Mouse (Mus musculus) right cerebral cortex, postnatal 25 days (tissue): ENCODE measurements at regions not wholly inside any gene's neighbourhood (a gene's known extent, or its start where the extent isn't known, plus 50 kb on each side); places are given as distances from the start of the nearest gene placed in this dataset.

Experiments
- DNase-seq: peaks from one replicate; pipeline ENCODE4 v3.0.0; 2022

DNA sequence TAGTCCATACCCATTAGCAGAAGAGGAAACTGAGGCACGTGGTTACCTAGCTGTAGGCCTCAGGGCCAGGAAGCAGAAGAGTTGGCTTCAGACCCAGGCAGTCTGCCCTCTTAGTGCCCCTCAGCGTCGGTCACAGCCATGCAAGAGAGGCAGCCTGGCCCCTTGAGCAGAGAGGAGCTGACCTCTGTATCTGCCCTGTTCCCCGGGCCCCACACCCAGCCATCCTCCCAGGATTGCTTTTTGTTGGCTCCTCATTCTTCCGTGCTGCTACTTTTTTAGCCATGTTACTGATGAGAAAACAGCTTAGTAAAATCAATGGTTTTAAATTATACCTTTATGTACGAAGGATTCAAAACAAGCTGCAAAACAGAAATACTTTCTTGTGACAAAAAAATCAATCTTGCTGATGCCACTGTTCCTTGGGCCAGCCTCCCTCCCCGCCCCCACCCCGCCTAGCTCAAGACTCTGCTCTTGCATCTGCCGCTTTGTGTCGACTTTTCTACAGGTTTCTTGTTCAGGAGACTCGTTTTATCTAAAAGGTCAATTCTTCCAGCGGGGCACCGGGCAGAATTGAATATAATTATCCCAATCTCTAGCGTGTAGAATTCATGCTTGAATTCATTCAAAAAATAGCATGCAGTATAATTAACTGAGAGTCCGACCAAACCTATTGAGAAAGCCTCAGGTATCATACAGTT, 70.8 kb downstream of the Sall1 start:
- no peak for DNase-seq

DNA sequence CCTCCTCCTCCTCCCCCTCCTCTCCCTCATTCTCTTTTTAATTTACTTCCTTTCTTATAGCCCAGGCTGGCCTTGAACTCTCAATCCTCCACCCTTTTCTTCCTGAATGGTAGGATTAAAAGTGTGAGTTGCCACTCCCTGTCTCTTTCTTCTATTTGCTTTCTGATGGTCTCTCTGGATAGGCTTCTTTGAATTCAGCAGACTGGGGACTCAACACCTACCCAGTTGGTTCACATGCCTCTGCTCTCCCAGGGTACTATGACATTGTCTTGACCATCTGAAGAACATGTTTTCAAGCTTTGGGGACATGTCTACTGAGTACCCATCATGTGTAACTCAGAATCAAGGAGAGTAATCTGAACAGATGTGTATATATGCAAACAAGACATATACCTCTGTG, 85.1 kb downstream of the Sall1 start:
- DNase-seq = no peak

DNA sequence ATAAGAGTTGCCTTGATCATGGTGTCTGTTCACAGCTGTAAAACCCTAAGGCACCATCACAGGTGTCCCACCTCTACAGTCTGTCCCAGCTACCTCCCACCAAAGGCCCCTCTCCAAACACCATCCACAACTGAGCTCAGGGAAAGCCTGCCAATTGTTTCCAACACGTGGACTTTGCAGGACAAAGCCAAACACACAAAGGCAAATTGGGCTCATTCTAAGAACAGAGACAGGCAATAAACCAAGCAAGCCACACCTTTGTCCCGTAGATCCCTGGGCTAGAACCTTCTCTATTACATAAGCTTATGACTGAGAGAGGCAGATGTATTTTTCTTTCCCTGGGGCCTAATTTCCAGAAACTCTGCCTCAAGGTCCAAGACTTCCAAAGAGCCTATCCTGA, 90.8 kb downstream of the Sall1 start:
- DNase-seq = no peak

DNA sequence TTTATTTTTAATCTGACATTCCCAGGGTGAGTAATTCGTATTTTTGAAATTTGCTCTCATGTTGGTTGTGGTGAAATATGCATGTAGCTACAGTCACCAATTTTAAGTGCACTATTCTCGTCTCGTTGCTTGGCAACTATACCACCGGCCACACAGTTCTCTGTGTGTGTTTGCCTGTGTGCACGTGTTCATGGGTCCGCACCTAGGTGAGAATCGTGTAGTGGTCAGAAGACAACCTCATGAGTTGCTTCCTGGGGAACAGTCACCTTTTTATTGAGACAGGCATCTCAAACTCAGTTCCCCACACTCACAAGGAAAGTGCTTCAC, 92.2 kb downstream of the Sall1 start:
- DNase-seq = peak; percentile 30

GRCm38 (mm10) chr8:88951145-88951828, 92.7 kb downstream of the Sall1 start:
- no peak for DNase-seq

DNA sequence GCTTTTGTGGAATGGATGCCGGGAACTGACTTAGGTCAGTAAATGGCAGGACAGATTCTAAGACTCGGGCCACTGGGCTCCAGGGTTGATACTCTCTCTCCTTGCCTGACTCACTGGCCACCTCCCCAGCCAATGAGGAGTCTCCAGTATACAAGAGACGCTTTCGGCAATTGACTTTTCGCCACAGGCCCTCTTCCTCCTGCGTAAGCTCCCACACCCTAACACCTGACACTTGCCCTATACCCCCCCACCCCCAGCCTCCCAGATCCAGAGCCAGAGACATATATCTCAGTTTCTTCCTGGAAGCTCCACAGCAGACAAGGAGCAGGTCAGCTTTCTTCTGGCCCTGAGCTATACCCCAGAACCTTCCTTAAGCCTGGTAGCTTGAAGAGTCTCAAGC, 94.0 kb downstream of the Sall1 start:
- DNase-seq = no peak

GRCm38 (mm10) chr8:88948981-88949380, 95.0 kb downstream of the Sall1 start:
- no peak for DNase-seq

DNA sequence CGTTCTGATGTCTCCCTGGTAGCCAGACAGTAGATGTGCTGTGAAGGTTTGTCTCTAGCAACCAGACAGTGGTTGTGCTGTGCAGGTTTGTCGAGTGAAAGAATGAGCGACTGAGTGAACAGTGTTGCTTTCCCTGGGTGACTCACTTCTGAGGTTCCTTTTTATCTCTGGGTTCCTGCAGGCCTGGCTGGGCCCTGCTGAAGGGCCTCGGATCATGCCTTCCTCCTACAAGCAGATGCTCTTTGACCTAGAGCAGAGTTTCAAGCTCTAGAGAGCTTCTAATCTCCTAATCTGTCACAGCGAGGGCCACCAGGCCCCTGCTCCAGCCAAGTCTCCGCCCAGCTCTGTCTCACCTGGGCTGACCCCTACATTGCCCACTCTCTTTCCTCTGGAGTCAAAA, 95.6 kb downstream of the Sall1 start:
- DNase-seq = no peak

- no peak for DNase-seq
These were observed 96.6 kb downstream of the Sall1 start for GRCm38 (mm10) chr8:88947384-88947783.

DNA sequence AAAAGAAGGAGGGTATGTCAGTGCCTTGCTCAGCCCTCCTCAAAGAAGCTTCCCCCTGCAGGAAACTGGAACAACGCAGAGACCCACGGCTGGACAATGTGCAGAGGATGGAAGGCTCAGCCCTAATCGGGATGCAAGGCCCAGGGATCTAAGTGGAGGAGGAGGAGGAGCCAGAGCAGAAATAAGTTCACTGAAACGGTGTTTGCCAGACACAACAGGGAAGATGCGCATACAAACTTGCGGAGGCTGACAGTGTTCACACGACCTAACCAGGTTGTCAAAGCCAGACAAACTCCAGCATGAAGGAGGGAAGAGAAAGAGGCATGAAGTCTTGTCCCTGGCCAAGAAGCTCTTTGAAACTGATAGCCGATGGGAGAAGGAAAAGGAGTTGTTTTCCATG, 98.3 kb downstream of the Sall1 start:
- DNase-seq = no peak

- DNase-seq = no peak
These were observed 99.9 kb downstream of the Sall1 start for GRCm38 (mm10) chr8:88944038-88944437.

DNA sequence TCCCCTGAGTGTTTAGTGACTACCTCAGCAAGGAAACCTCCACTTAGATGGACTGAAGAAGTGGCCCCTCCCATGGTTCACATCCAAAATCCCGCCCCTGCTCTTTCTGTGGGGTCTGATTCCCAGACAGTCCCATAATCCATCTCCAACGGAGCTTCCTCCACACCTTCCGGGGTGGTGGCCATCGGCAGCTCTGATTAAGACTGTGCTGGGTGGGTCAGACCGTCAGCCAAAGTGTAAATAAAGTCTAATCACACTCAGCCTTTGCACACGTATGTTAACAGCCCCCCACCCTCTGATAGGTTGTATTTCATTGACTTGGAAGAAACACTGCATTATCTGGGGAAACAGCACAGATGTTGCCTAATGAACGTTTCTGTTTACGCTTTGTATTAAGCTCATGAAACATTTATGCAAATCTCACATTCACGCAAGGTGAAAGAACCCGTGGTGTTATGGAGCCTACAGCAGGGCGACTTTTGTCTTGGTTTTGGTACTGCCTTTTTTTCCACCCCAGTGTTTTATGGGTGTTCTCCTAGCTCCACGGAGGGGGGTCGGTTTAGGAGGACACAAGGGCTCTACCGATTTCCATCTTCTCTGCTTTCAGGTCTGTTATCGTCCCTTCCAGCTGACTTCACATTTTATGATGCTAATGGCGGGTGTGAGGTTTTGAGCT, 104.8 kb downstream of the Sall1 start:
- no peak for DNase-seq

GRCm38 (mm10) chr8:88934708-88935107, 109.3 kb downstream of the Sall1 start:
- no peak for DNase-seq

- DNase-seq = no peak
These were observed 112.9 kb downstream of the Sall1 start for GRCm38 (mm10) chr8:88931050-88931449.

DNA sequence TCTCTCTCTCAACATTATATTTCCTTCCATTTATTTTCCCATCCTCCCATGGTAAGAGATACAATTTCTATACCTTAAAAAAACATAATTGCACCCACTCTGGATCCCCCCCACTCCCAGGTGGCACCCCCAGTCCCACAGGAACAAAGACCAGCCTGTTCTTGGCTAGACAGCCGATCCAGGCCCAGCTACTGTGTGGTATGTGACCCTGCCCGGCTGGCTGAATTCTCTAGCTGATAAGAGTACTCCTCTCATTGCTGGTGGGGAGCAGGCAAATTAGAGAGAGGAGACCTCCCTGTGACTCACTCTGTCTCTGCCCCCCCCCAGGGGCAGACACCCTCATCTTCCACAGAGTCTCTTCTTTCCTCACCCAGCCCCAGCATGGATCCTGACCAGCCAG, 113.6 kb downstream of the Sall1 start:
- DNase-seq = no peak

DNA sequence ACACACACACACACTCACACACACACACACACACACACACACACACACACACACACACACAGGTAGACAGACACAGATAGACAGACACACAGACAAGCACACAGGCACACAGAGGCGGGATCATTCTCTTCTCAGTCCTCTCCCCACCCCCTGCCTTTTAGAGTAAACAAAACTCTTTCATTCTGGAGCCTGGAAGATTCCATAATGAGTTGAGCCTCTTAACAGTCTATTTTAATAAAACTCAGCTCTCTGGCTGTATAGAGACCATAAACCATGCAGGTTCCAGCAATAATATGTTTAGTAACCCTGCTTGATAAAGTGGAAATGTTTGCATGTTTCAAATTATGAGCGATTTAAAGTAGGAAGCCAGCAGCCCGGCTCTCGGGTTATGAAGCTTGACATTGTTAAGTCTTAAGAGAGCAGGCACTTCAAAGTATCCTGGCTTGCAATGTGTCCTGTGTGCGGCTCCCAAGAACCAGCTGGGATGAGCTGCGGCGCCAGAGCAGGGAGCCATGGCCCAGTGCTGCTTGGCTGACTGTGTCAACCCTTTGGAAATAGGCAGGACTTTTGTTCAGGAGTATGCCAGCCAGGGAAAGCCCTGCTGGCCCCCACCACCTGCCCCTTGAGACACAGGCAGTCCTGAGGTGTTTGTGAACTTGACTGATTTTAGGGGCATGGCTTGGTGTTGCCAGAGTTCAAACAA, 115.1 kb downstream of the Sall1 start:
- DNase-seq = no peak

DNA sequence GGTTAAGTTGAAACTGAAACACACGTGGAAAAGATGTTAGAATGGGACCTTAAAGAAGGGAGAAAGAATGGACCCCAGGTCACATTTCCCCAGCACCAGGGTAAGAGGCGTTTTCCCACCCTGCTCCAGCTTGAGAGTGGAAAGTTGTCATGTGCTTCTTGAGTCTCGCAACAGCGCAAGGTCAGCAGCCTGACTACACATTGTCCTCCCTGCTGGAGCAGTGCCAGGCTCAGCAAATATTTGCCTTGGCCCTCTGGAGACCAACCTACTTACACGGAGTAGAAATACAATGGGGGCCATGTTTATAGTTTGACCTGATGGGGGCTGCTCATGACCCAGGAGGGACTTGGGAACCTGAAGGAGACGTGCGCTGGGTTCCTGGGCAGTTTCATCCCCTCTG, 121.1 kb downstream of the Sall1 start:
- DNase-seq = no peak

- no peak for DNase-seq
These were observed 122.0 kb downstream of the Sall1 start for GRCm38 (mm10) chr8:88921967-88922366.

DNA sequence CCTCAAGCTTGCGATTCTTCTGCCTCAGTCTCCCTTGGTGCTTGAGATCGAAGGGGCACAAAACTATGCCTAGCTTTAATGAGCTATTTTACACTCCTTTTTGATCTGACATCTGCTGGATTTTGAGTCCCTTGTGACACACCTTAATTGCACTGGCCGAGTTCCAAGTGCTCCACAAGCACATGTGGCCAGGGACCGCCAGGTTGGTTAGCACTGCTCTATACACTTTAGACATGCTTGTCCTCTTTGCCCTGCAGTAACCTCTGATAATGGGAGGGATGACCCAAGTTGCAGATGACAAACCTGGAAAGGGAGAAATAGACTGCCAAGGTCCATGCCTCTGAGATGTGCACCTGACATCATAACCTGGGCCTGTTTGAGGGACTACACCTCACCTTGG, 124.7 kb downstream of the Sall1 start:
- no peak for DNase-seq

- DNase-seq = no peak
These were observed 127.9 kb downstream of the Sall1 start for GRCm38 (mm10) chr8:88916064-88916463.

- DNase-seq = no peak
These were observed 129.3 kb downstream of the Sall1 start for GRCm38 (mm10) chr8:88914657-88915056.

GRCm38 (mm10) chr8:88914190-88914589, 129.8 kb downstream of the Sall1 start:
- DNase-seq = no peak

DNA sequence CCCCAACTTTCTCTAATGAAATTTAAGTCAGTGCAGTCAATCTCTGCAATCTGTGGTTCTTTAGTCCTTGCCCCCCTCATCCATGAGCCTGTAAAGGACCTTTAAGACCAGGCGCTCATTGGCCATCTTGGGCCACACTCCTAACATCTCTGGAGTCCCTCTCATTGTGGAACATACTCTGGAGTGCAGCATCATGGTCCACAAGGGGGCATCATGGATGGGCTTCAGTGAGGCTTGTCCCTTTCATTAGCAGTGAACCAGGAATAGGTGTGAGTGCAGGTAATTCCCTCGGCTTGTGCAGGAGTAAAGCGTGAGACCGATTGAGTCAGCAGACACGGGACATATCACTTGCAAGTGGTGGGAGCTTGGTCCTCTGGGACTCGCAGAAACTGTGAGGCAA, 137.7 kb downstream of the Sall1 start:
- DNase-seq = no peak

DNA sequence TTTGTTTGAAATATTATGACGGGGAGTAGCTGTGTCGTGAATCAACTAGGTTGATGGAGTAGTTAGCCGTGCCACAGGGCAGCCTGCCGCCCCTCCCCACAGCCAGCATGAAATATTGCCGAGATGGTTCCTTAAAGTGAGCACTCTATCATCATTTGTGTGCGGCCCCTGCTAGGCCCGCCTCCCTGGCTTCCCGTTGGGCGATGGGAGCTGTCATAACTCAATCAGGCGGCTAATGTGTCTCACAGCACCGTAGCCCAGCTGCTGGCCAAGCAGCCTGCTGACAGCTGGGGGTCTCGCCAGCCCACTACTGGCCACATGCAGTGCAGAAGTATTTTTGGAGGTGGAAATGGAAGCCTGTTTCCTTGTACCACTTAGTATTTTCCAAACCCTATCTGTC, 140.9 kb downstream of the Sall1 start:
- DNase-seq = no peak
